Mouse (Mus musculus) macrophage (primary cell): ENCODE data around the gene Tbc1d1. TPM values are rescaled to one million over a fixed set of nuclear protein-coding genes. Genes with fewer than 3 reads are reported as not detected.

ENCODE experiments used
- H3K27ac ChIP-seq: fragments of 350-480 bp; formaldehyde crosslinking; 2 replicates; pipeline ENCODE4 v1.9.0; 2021
- H3K36me3 ChIP-seq: fragments of 350-480 bp; formaldehyde crosslinking; 2 replicates; pipeline ENCODE4 v1.9.0; 2021; ENCODE audit errors: inconsistent target
- H3K4me3 ChIP-seq: fragments of 350-480 bp; formaldehyde crosslinking; 2 replicates; pipeline ENCODE4 v1.9.0; 2021; ENCODE audit errors: inconsistent target
- H3K79me2 ChIP-seq: fragments of 350-480 bp; formaldehyde crosslinking; 2 replicates; pipeline ENCODE4 v1.9.0; 2021; ENCODE audit errors: inconsistent target
- WGBS: methylation state at CpG from one replicate; pipeline ENCODE4 v1.1.7; 2026; ENCODE audit warnings: inconsistent platforms; ENCODE audit not compliant: missing documents; 5-methylcytosine and 5-hydroxymethylcytosine counted together
- polyA plus RNA-seq: library from polyadenylated mRNA; stranded (reverse); fragments of 250-400 nt; gene quantifications from 3 replicates; pipeline ENCODE4 v1.2.4, GENCODE M21; 2018; ENCODE audit warnings: inconsistent platforms

Gene Tbc1d1
- polyA plus RNA-seq, 1 experiment from 2014 or later: 46.9 TPM

DNA sequence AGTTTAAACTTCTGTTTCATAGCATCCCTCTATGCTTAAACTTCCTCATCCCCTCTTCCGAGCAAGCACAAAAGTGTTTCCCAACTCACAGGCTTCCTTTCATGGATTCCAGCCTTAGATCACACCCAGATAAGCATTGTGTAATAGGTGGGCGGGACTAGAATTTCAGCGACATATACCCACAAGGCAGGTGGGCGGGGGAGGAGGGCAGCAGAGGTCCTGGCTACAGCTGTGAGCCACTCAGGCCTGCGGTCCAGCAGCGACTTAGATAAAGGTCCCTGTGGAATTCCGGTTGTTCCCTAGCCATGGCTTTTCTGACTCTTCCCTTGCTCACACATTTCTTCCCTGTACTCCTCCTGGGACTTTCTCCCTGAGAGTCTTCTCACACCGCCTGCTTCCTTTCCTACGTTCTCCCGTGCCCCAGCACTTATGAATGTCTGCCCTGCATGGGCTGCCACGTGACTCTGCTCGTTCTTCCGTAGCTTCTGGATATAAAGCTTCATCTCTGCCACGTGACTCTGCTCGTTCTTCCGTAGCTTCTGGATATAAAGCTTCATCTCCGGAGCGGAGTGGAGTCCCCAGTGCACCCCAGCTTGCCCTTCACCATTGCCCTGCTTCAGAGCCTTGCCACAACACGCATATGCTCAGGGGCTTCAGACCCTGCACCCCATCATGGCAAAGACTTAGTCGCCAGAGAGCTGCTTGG, 142.4 kb downstream of the Tbc1d1 start:
- Histone ChIP-seq H3K36me3 (peaks cover 24% of the 10 kb centered on the region), H3K4me3 (no peak overlapping the region), H3K27ac (peak overlapping the region; percentile 74), H3K79me2 (peaks cover 6% of the 10 kb centered on the region; the same call in 1 of the 2 replicates)
- 42% methylated on average over 20 of the region's 20 CpGs for WGBS

DNA sequence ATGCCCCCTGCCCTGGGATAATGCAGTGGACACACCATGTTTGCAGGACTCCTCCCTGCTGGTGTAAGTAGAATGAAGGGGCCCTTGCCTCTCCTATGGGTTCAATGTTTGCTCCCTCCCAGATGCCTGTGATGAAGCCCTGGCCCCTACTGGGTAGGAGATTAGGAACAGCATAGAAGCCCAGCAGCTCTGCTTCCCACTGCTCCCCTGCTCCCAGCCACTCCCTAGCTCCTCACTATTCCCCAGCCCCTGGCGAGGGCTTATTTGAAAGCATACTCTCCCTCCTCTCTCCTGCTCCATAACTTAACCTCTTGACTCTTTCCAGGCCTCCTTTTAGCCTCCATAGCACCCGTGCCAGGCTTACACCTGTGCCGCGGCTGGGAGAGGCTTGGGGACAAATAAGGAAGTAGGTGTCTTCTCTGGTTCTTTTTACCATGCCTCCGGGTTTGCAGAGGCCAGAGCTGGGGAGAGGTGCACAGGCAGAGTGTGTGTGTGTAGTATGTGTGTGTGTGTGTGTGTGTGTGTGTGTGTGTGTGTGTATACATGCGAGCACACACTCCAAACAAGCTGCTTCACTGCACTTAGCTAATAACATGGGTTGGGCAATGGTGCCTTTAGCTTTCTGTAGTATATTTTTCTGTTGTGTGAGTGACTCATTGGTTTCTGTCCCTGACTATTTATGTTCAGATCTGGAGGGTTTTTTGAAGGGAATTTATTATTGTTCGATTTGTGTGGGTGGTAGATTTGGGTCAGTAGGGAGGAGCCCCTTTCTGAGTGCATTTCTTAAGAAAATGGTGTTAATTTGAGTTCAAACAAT, 143.6 kb downstream of the Tbc1d1 start:
- peak overlapping the region; percentile 74 for H3K27ac ChIP-seq
- H3K79me2 ChIP-seq: peaks cover 6% of the 10 kb centered on the region; the same call in 1 of the 2 replicates
- no peak overlapping the region for H3K4me3 ChIP-seq
- H3K36me3 ChIP-seq: peaks cover 15% of the 10 kb centered on the region; the same call in 1 of the 2 replicates
- WGBS: 32% methylated on average over 7 of the region's 7 CpGs

DNA sequence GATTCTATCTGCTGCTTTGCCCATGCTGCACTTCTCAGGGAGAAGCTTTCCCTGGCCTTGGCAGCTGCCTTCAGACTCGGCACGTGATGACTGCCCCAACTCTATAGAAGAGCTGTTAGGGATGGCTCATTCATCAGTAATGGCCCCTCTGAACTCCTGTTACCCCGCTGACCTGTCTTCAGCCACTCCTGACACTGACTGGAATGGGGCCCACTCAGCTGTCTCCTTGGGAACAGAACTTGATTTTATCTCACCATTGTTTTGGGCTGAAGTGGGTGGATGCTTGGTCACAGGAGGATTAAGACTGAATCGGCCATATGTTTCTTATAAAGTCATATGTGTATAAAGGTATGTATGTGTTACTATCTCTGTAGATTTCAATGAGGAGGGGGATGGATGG, 145.1 kb downstream of the Tbc1d1 start:
- 94% methylated on average over 4 of the region's 4 CpGs for WGBS
- H3K27ac ChIP-seq: no peak overlapping the region
- H3K36me3 ChIP-seq: peaks cover 14% of the 10 kb centered on the region; the same call in 1 of the 2 replicates
- H3K4me3 ChIP-seq: no peak overlapping the region
- H3K79me2 ChIP-seq: peaks cover 6% of the 10 kb centered on the region; the same call in 1 of the 2 replicates

DNA sequence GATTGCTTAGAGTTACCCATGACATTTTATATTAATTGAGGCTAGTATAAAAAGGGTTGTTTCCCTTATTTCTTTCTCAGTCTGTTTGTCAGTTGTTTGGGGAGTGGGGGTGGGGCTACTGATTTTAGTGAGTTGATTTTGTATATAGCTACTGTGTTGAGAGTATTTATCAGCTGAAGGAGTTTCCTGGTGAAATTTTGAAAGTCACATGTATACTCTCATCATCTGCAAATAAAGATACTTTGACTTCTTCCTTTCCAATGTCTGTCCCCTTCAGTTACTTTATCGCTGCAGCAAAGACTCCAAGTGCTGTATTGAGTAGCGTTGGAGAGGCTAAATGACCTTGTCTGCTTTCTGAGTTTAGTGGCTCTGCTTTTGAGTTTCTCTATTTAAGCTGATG, 151.2 kb downstream of the Tbc1d1 start:
- no peak overlapping the region for H3K27ac ChIP-seq
- no peak overlapping the region for H3K4me3 ChIP-seq
- 90% methylated on average over 2 of the region's 2 CpGs for WGBS
- no peaks in the 10 kb centered on the region for H3K79me2 ChIP-seq
- H3K36me3 ChIP-seq: peaks cover 17% of the 10 kb centered on the region; the same call in 1 of the 2 replicates

DNA sequence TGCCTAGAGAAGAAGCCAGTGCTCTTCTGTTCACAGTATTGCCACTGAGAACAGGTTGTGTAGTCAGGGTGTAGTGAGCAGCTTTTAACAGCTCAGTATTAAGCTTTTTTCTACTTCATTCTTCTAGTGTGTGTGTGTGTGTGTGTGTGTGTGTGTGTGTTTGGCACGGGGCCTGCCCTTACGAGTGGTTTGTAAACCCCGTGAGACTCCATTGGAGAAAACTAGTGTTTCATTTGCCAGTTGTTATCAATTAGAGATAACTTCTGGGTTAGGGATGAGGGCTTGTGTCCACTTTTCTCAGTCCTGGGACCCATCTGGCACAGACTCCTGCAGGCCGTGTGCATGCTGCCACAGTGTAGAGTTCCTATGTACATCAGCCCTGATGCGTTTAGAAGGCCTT, 156.2 kb downstream of the Tbc1d1 start:
- H3K79me2 ChIP-seq: no peaks in the 10 kb centered on the region
- H3K36me3 ChIP-seq: peaks cover 9% of the 10 kb centered on the region; the same call in 1 of the 2 replicates
- 100% methylated on average over 5 of the region's 5 CpGs for WGBS
- no peak overlapping the region for H3K27ac ChIP-seq
- no peak overlapping the region for H3K4me3 ChIP-seq

DNA sequence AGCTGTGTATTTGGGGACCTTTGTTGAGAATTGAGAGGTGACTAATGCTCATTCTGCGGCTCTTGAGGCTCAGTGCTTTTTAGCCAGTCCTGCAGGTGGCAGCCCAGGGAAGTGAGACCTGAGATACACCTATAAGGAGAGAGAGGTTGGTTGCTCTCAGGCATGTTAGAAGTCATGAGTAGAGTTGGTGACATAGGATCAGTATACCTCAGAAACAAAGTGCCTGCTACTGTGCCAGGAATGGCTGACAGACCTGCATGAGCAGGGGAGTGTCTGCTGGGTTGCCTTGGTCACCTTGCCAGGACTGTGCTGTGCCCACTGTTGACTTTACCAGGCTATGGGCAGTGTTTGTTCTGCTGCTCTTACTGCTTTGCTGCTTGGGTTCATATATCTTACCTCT, 157.4 kb downstream of the Tbc1d1 start:
- 100% methylated on average over 1 of the region's 1 CpGs for WGBS
- Histone ChIP-seq H3K4me3 (no peak overlapping the region), H3K36me3 (peaks cover 16% of the 10 kb centered on the region; the same call in 1 of the 2 replicates), H3K79me2 (no peaks in the 10 kb centered on the region), H3K27ac (no peak overlapping the region)

DNA sequence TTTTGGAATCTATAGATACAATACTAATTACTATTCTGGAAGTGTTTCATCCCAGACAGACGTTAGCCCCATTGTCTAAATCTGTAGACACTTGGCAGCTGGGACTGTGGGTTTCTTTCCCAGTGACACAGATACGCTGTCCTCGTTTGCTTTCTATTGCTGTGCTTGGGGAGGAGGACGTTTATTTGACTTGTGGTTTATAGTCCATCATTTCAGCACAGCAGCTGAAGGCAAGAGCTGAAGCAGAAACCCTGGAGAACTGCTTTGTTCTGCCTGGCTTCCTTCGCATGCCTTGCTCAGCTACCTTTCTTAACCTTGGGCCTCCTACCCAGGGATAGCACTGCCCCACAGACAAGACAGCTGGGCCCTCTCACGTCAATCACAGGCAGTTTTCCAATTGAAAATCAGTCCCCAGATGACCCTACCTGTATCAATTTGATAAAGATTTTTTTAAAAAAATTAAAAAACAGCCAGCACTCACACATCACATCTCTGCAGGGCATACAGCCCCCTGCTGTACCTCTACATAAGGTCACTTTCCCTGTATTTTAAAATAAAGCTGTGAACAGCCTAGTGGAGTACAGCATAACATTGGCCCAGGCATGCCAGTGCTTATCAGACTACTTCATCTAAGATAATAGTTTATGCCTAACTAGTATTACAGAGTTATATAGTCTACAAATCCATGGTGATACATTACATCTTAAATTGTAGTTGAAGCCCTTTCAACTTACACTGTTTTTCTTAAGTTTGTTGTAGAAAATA, 158.4 kb downstream of the Tbc1d1 start:
- Histone ChIP-seq H3K27ac (no peak overlapping the region), H3K4me3 (no peak overlapping the region), H3K36me3 (peaks cover 23% of the 10 kb centered on the region; the same call in 1 of the 2 replicates), H3K79me2 (no peaks in the 10 kb centered on the region)
- WGBS: 83% methylated on average over 6 of the region's 6 CpGs

DNA sequence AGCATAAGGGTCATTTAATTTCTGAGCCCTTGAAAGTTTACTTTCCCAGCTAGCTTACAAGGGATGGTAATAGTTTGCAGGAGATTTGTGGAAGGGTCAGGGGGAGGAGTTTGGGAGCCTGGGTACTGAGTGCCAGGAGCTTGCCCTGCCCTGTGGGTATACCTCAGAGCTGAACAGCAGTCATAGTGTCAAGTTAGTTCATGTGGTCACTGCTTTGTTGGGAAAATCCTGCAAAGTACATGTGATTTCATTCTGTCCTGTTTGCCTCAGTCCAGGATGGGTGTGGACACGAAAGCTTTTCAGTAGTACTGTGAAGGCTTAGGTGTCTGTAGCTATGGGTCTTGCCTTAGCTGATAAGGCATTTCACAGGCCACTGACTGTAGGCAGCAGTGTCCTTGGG, 159.0 kb downstream of the Tbc1d1 start:
- Histone ChIP-seq H3K79me2 (no peaks in the 10 kb centered on the region), H3K27ac (no peak overlapping the region), H3K4me3 (no peak overlapping the region), H3K36me3 (peaks cover 29% of the 10 kb centered on the region; the same call in 1 of the 2 replicates)
- 100% methylated on average over 1 of the region's 1 CpGs for WGBS

DNA sequence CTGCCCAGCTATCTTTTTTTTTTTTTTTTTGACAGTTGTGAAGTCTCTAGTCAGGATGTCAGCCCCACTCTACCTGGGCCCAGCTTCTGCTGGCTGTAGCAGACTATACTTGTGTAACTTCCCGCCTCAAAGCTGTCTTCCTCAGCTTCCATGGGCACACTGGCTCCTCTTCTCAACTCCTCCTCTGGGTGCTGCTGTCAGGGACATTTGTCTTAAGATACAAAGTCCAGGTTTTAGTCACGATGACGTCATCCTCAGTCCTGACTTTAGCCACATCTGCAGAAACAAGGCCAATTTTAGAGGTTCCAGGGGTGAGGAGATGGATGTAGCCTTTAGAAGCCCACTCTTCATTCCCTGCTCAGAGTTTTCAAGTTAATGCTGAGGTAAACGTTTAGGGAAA, 167.2 kb downstream of the Tbc1d1 start:
- Histone ChIP-seq H3K4me3 (no peak overlapping the region), H3K79me2 (no peaks in the 10 kb centered on the region), H3K27ac (no peak overlapping the region), H3K36me3 (peaks cover 35% of the 10 kb centered on the region; the same call in 1 of the 2 replicates)
- WGBS: 98% methylated on average over 4 of the region's 4 CpGs

DNA sequence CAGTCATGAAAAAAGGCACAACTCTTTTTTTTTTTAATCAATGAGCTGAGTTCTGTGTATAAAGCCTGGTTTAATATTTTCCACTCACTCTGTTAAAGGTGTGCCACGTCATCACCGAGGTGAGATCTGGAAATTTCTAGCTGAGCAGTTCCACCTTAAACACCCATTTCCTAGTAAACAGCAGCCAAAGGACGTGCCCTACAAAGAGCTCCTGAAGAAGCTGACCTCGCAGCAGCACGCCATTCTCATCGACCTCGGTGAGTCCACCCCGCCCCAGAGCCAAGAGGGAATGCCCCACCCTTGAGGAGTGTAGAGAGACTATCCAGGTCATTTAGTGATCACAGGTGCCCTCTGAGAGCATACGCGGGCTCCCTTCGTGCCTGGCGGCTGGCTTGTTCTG, 168.2 kb downstream of the Tbc1d1 start:
- no peaks in the 10 kb centered on the region for H3K79me2 ChIP-seq
- peaks cover 38% of the 10 kb centered on the region; the same call in 1 of the 2 replicates for H3K36me3 ChIP-seq
- no peak overlapping the region for H3K4me3 ChIP-seq
- no peak overlapping the region for H3K27ac ChIP-seq
- WGBS: over 99% methylated on average over 12 of the region's 12 CpGs

DNA sequence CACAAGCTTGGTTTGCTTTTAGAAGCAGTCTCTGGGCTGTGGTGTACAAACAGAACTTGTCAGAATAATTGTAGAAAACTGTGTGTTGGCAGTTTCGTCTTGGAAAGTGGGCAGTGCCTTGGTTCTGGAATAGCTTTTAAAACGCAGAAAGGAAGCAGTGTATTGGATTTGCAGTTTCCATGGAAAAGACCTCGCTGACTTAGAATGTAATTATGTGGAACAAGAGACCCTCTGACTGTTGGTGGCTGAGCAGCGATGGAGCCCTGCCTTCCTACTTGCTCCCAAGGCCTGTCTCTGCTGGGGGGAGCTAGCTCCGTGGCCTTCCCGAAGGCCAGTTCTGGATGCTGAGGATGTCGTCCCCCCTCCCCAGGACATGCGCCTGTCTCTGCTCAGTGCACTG, 168.8 kb downstream of the Tbc1d1 start:
- no peak overlapping the region for H3K4me3 ChIP-seq
- 91% methylated on average over 7 of the region's 8 CpGs for WGBS
- no peak overlapping the region for H3K27ac ChIP-seq
- peaks cover 34% of the 10 kb centered on the region; the same call in 1 of the 2 replicates for H3K36me3 ChIP-seq
- H3K79me2 ChIP-seq: no peaks in the 10 kb centered on the region

DNA sequence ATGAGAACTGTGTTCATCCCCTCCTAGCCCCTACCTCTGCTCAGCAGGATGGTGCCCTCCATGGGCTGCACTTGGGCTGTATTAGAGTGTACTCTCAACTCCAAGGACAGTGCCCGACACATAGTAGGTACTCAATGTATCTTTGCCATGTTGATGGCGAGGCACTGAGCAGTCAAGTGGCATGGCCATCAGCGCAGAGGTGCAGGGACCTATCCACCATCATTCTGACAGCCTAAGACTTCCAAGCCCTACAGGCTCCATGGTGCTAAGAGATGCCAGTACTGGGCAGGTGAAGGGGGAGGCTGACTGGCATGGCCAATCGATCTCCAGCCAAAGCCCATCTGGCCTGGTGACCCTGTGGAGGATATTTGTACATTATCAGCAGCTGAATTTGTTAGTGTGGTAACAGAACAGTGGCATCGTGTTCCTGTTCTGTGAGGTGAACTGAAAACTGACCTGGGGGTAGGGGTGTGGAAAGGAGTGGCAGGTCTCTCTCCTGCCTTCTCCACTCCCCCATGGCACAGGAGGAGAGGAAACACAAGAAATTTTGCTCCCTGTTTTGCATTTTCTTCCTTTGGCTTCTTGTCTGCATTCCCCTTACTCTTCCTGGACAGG, 169.7 kb downstream of the Tbc1d1 start:
- WGBS: 87% methylated on average over 5 of the region's 5 CpGs
- H3K27ac ChIP-seq: peak overlapping the region; percentile 60
- no peaks in the 10 kb centered on the region for H3K79me2 ChIP-seq

DNA sequence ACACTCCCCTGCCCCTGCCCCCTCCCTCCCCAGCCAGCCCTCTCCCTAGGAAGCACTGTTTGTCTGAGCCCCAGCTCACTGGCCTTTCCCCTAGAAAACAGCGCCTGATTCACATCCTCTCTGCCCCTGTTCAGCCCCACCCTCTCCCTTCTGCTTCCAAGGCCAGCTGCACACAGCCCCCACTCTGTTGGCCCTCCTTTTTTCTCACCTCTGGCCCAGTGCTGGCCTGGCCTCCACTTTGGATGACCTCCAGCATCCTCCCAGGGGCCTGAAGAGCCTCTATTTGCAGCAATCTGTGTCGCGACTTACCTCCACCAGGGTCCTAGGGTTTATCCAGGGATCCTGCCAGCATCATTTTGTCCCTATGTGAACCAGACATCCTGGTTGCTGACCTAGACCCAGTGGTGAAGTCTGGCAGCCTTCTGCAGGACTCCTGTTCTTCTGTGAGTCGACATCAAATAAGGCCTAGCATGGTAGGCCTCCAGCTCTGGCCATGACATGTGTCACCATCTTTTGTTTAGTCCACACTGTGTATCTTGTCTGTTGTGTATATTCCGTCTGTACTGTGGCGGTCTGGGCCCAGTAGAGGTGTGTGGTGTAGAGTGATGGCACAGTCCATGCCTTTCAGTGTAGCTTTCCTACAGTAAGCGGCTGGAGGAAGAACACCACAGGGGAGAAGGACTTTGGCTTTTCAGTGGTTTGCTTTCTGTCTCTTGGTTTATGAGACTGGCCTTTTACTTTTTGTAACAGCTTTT, 170.5 kb downstream of the Tbc1d1 start:
- Histone ChIP-seq H3K4me3 (no peak overlapping the region), H3K79me2 (no peaks in the 10 kb centered on the region), H3K36me3 (peaks cover 34% of the 10 kb centered on the region; the same call in 1 of the 2 replicates), H3K27ac (peak overlapping the region; percentile 60)
- 94% methylated on average over 6 of the region's 7 CpGs for WGBS

More for the DNA sequence above, 169.7 kb downstream of the Tbc1d1 start:
- H3K4me3 ChIP-seq: no peak overlapping the region
- peaks cover 27% of the 10 kb centered on the region; the same call in 1 of the 2 replicates for H3K36me3 ChIP-seq
